Mouse (Mus musculus): Measurements from ENCODE around the gene Tas2r129. TPM values are rescaled to one million over a fixed set of nuclear protein-coding genes. Genes with fewer than 3 reads are reported as not detected.
"Not testable (repeated sequence)": the region's sequence is repeated elsewhere in the genome, so short reads cannot be mapped to it uniquely, and the experiment has no call there.

The Tas2r129 gene
- polyA plus RNA-seq (2014; fragmentation: Nextera tagmentation; extraction: Ambion mirVana), result not detected in 2 replicates

GRCm38 (mm10) chr6:132950802-132951201 is at the start of gene Tas2r129:
TSS of gene Tas2r129 (plus strand) at chr6:132951102.
- H3K9me3 ChIP-seq (ENCODE audit: control insufficient read depth, low read depth, low read length), result no peaks in the 10 kb centered on the region
- no peaks in the 10 kb centered on the region for H3K36me3 ChIP-seq (ENCODE audit: control insufficient read depth, insufficient read depth, low read length)
- no peaks in the 10 kb centered on the region for H3K27me3 ChIP-seq (ENCODE audit: control insufficient read depth, insufficient read depth, low read length)
- no peaks in the 10 kb centered on the region for H3K4me1 ChIP-seq (ENCODE audit: control insufficient read depth, insufficient read depth, low read length)
- WGBS, result 79% methylated on average over 2 of the region's 2 CpGs
- no peak within 1 kb of the TSS for H3K9ac ChIP-seq (replicated peaks; ENCODE audit: low read depth, low read length)
- no peak within 1 kb of the TSS for H3K4me2 ChIP-seq (replicated peaks; ENCODE audit: low read depth, low read length)
- no peak within 1 kb of the TSS for H3K4me3 ChIP-seq (ENCODE audit: low read depth, low read length)
- H3K27ac ChIP-seq (ENCODE audit: low read length), result no peak within 1 kb of the TSS
- ATAC-seq (ENCODE audit: insufficient number of reproducible peaks, insufficient read depth, low FRiP score, low read depth), result no peak

- Histone ChIP-seq H3K4me2 (replicated peaks; ENCODE audit: low read depth, low read length) (no peak within 1 kb of the TSS), H3K9me3 (ENCODE audit: control insufficient read depth, low read depth, low read length) (no peaks in the 10 kb centered on the region), H3K36me3 (ENCODE audit: control insufficient read depth, insufficient read depth, low read length) (no peaks in the 10 kb centered on the region), H3K9ac (replicated peaks; ENCODE audit: low read depth, low read length) (no peak within 1 kb of the TSS), H3K27me3 (ENCODE audit: control insufficient read depth, insufficient read depth, low read length) (no peaks in the 10 kb centered on the region), H3K4me3 (ENCODE audit: low read depth, low read length) (no peak within 1 kb of the TSS), H3K4me1 (ENCODE audit: control insufficient read depth, insufficient read depth, low read length) (no peaks in the 10 kb centered on the region), H3K27ac (ENCODE audit: low read length) (no peak within 1 kb of the TSS)
- no peak for ATAC-seq (ENCODE audit: insufficient number of reproducible peaks, insufficient read depth, low FRiP score, low read depth)
- 82% methylated on average over 3 of the region's 3 CpGs for WGBS
Measured at GRCm38 (mm10) chr6:132909351-132909750, 41.6 kb upstream of the Tas2r129 start, which contains the start of gene Tas2r125. TSS of gene Tas2r125 (plus strand) at chr6:132909651.

GRCm38 (mm10) chr6:132941376-132941775 is 9.5 kb upstream of the Tas2r129 start:
- H3K36me3 ChIP-seq (ENCODE audit: control insufficient read depth, insufficient read depth, low read length); H3K4me1 ChIP-seq (ENCODE audit: control insufficient read depth, insufficient read depth, low read length); H3K4me2 ChIP-seq (replicated peaks; ENCODE audit: low read depth, low read length); H3K9ac ChIP-seq (replicated peaks; ENCODE audit: low read depth, low read length); H3K9me3 ChIP-seq (ENCODE audit: control insufficient read depth, low read depth, low read length); ATAC-seq (ENCODE audit: insufficient number of reproducible peaks, insufficient read depth, low FRiP score, low read depth); H3K4me3 ChIP-seq (ENCODE audit: low read depth, low read length); H3K27ac ChIP-seq (ENCODE audit: low read length); H3K27me3 ChIP-seq (ENCODE audit: control insufficient read depth, insufficient read depth, low read length): not testable (repeated sequence)

GRCm38 (mm10) chr6:132957819-132958218 is 6.9 kb downstream of the Tas2r129 start, which contains the start of gene Tas2r131:
TSS of gene Tas2r131 (minus strand) at chr6:132957919.
- 71% methylated on average over 1 of the region's 1 CpGs for WGBS
- Histone ChIP-seq H3K9ac (replicated peaks; ENCODE audit: low read depth, low read length) (no peak within 1 kb of the TSS), H3K27ac (ENCODE audit: low read length) (no peak within 1 kb of the TSS), H3K4me3 (ENCODE audit: low read depth, low read length) (no peak within 1 kb of the TSS), H3K4me1 (ENCODE audit: control insufficient read depth, insufficient read depth, low read length) (no peaks in the 10 kb centered on the region), H3K36me3 (ENCODE audit: control insufficient read depth, insufficient read depth, low read length) (no peaks in the 10 kb centered on the region), H3K4me2 (replicated peaks; ENCODE audit: low read depth, low read length) (no peak within 1 kb of the TSS), H3K27me3 (ENCODE audit: control insufficient read depth, insufficient read depth, low read length) (no peaks in the 10 kb centered on the region), H3K9me3 (ENCODE audit: control insufficient read depth, low read depth, low read length) (no peaks in the 10 kb centered on the region)
- ATAC-seq (ENCODE audit: insufficient number of reproducible peaks, insufficient read depth, low FRiP score, low read depth), result no peak

GRCm38 (mm10) chr6:132980865-132981264 is 30.0 kb downstream of the Tas2r129 start, which contains the start of gene Tas2r109:
TSS of gene Tas2r109 (minus strand) at chr6:132980965.
- Histone ChIP-seq H3K4me2 (replicated peaks; ENCODE audit: low read depth, low read length) (no peak within 1 kb of the TSS), H3K4me1 (ENCODE audit: control insufficient read depth, insufficient read depth, low read length) (no peaks in the 10 kb centered on the region), H3K36me3 (ENCODE audit: control insufficient read depth, insufficient read depth, low read length) (no peaks in the 10 kb centered on the region), H3K9me3 (ENCODE audit: control insufficient read depth, low read depth, low read length) (no peaks in the 10 kb centered on the region), H3K4me3 (ENCODE audit: low read depth, low read length) (no peak within 1 kb of the TSS), H3K27me3 (ENCODE audit: control insufficient read depth, insufficient read depth, low read length) (no peaks in the 10 kb centered on the region), H3K9ac (replicated peaks; ENCODE audit: low read depth, low read length) (no peak within 1 kb of the TSS), H3K27ac (ENCODE audit: low read length) (no peak within 1 kb of the TSS)
- no peak for ATAC-seq (ENCODE audit: insufficient number of reproducible peaks, insufficient read depth, low FRiP score, low read depth)
- WGBS, result 85% methylated on average over 2 of the region's 2 CpGs

Other genes with a start within 250 kb of the Tas2r129 start
- not detected in 2 replicates for gene Tas2r122, start 239.2 kb upstream of the Tas2r129 start, polyA plus RNA-seq (2014; fragmentation: Nextera tagmentation; extraction: Ambion mirVana)
- not detected in 2 replicates for gene Tas2r115, start 213.1 kb upstream of the Tas2r129 start, polyA plus RNA-seq (2014; fragmentation: Nextera tagmentation; extraction: Ambion mirVana)
- not detected in 2 replicates for gene Tas2r124, start 196.4 kb upstream of the Tas2r129 start, polyA plus RNA-seq (2014; fragmentation: Nextera tagmentation; extraction: Ambion mirVana)
- gene Tas2r102, start 189.0 kb upstream of the Tas2r129 start, polyA plus RNA-seq (2014; fragmentation: Nextera tagmentation; extraction: Ambion mirVana), result not detected in 2 replicates
- not detected in 2 replicates for gene Tas2r136, start 172.9 kb upstream of the Tas2r129 start, polyA plus RNA-seq (2014; fragmentation: Nextera tagmentation; extraction: Ambion mirVana)
- gene Tas2r117, start 148.3 kb upstream of the Tas2r129 start, polyA plus RNA-seq (2014; fragmentation: Nextera tagmentation; extraction: Ambion mirVana), result not detected in 2 replicates
- not detected in 2 replicates for gene Tas2r123, start 104.0 kb upstream of the Tas2r129 start, polyA plus RNA-seq (2014; fragmentation: Nextera tagmentation; extraction: Ambion mirVana)
- gene Tas2r116, start 95.7 kb upstream of the Tas2r129 start, polyA plus RNA-seq (2014; fragmentation: Nextera tagmentation; extraction: Ambion mirVana), result not detected in 2 replicates
- gene Tas2r110, start 83.1 kb upstream of the Tas2r129 start, polyA plus RNA-seq (2014; fragmentation: Nextera tagmentation; extraction: Ambion mirVana), result not detected in 2 replicates
- not detected in 2 replicates for gene Tas2r113, start 58.1 kb upstream of the Tas2r129 start, polyA plus RNA-seq (2014; fragmentation: Nextera tagmentation; extraction: Ambion mirVana)
- gene Tas2r125, start 41.5 kb upstream of the Tas2r129 start, polyA plus RNA-seq (2014; fragmentation: Nextera tagmentation; extraction: Ambion mirVana), result not detected in 2 replicates
- not detected in 2 replicates for gene Tas2r131, start 6.8 kb downstream of the Tas2r129 start, polyA plus RNA-seq (2014; fragmentation: Nextera tagmentation; extraction: Ambion mirVana)
- gene Tas2r109, start 29.9 kb downstream of the Tas2r129 start, polyA plus RNA-seq (2014; fragmentation: Nextera tagmentation; extraction: Ambion mirVana), result not detected in 2 replicates
- gene Tas2r103, start 86.0 kb downstream of the Tas2r129 start, polyA plus RNA-seq (2014; fragmentation: Nextera tagmentation; extraction: Ambion mirVana), result not detected in 2 replicates
- gene Tas2r140, start 104.7 kb downstream of the Tas2r129 start, polyA plus RNA-seq (2014; fragmentation: Nextera tagmentation; extraction: Ambion mirVana), result not detected in 2 replicates
- 80.4 and 86.0 TPM in 2 replicates for gene Smim10l1, start 153.8 kb downstream of the Tas2r129 start, polyA plus RNA-seq (2014; fragmentation: Nextera tagmentation; extraction: Ambion mirVana)

Data from stomach, embryonic 14.5 days (tissue).